Mouse (Mus musculus) MEL (cell line): ENCODE results near the gene Med12l. TPM values are rescaled to one million over a fixed set of nuclear protein-coding genes. Genes with fewer than 3 reads are reported as not detected.
"Not testable (repeated sequence)": the region's sequence is repeated elsewhere in the genome, so short reads cannot be mapped to it uniquely, and the experiment has no call there.

Experiments used
- DNase-seq: peaks from one replicate; pipeline ENCODE4 v3.0.0; 2011; ENCODE audit warnings: low read depth, low spot score
- H3K27ac ChIP-seq: 2 replicates; pipeline ENCODE4 v1.5.1; 2012; ENCODE audit warnings: low read depth, mild to moderate bottlenecking, control low read depth, low read length, moderate library complexity; ENCODE audit not compliant: control insufficient read depth
- H3K27me3 ChIP-seq, 2 experiments: fragments of 150-350 bp in 1 of 2; sonication (generic) in 1 of 2; 2 replicates each; pipeline ENCODE4 v1.6.1; 2012; ENCODE audit warnings: low read length in 2 of 2, mild to moderate bottlenecking in 2 of 2, improper control_type of control experiment in 1 of 2, moderate library complexity in 1 of 2; ENCODE audit not compliant: insufficient read depth in 2 of 2, control insufficient read depth in 1 of 2
- H3K36me3 ChIP-seq, 2 experiments: 2 replicates each; pipeline ENCODE4 v1.6.1; 2012 to 2014; ENCODE audit warnings: low read length in 2 of 2, improper control_type of control experiment in 1 of 2, inconsistent platforms in 1 of 2, mild to moderate bottlenecking in 1 of 2; ENCODE audit not compliant: insufficient read depth in 2 of 2, control insufficient read depth in 1 of 2
- H3K4me1 ChIP-seq, 2 experiments: fragments of 150-350 bp in 1 of 2; sonication (generic) in 1 of 2; 2 replicates each; pipeline ENCODE4 v1.6.1; 2012; ENCODE audit warnings: low read length in 2 of 2, improper control_type of control experiment in 1 of 2, mild to moderate bottlenecking in 1 of 2; ENCODE audit not compliant: insufficient read depth in 2 of 2, control insufficient read depth in 1 of 2
- H3K4me3 ChIP-seq, 2 experiments: fragments of 150-350 bp in 1 of 2; sonication (generic) in 1 of 2; 2 replicates each; pipeline ENCODE4 v1.5.1; 2012; ENCODE audit warnings: low read depth in 2 of 2, low read length in 2 of 2, mild to moderate bottlenecking in 2 of 2, moderate library complexity in 2 of 2, control low read depth in 1 of 2, improper control_type of control experiment in 1 of 2; ENCODE audit not compliant: control insufficient read depth in 1 of 2, insufficient read depth in 1 of 2
- H3K79me2 ChIP-seq: 2 replicates; pipeline ENCODE4 v1.6.1; 2012; ENCODE audit warnings: mild to moderate bottlenecking, low read length, moderate library complexity; ENCODE audit not compliant: control insufficient read depth, poor library complexity, insufficient read depth
- H3K9ac ChIP-seq: 2 replicates; pipeline ENCODE4 v1.6.1; 2012; ENCODE audit warnings: low read depth, mild to moderate bottlenecking, control low read depth, low read length, moderate library complexity; ENCODE audit not compliant: control insufficient read depth, poor library complexity, severe bottlenecking
- H3K9me3 ChIP-seq: fragments of 150-350 bp; sonication (generic); replicated peaks from 2 replicates; pipeline ENCODE4 v1.6.1; 2012; ENCODE audit warnings: mild to moderate bottlenecking, low read length, improper control_type of control experiment, moderate library complexity; ENCODE audit not compliant: insufficient read depth
- BHLHE40 ChIP-seq: IDR thresholded peaks from 2 replicates; pipeline ENCODE4 v1.6.1; 2012; ENCODE audit warnings: low read depth, mild to moderate bottlenecking, inconsistent platforms, low read length, improper control_type of control experiment, borderline replicate concordance
- CHD2 ChIP-seq: IDR thresholded peaks from 2 replicates; pipeline ENCODE4 v1.6.1; 2011; ENCODE audit warnings: low read length, improper control_type of control experiment
- E2F4 ChIP-seq: IDR thresholded peaks from 2 replicates; pipeline ENCODE4 v1.6.1; 2011; ENCODE audit warnings: low read depth, low read length, improper control_type of control experiment, borderline replicate concordance
- GATA1 ChIP-seq: IDR thresholded peaks from 2 replicates; pipeline ENCODE4 v1.6.1; 2011; ENCODE audit warnings: low read depth, low read length, improper control_type of control experiment
- HCFC1 ChIP-seq: IDR thresholded peaks from 2 replicates; pipeline ENCODE4 v1.6.1; 2012; ENCODE audit warnings: low read depth, mild to moderate bottlenecking, inconsistent platforms, low read length, improper control_type of control experiment, moderate library complexity
- KAT2A ChIP-seq: conservative IDR thresholded peaks from 2 replicates; pipeline ENCODE4 v1.6.1; 2012; ENCODE audit warnings: low read depth, low read length, improper control_type of control experiment, inconsistent platforms
- MAFK ChIP-seq: IDR thresholded peaks from 2 replicates; pipeline ENCODE4 v1.6.1; 2011; ENCODE audit warnings: low read depth, mild to moderate bottlenecking, low read length, improper control_type of control experiment, borderline replicate concordance
- MAX ChIP-seq: IDR thresholded peaks from 2 replicates; pipeline ENCODE4 v1.6.1; 2011; ENCODE audit warnings: low read length, improper control_type of control experiment
- MAZ ChIP-seq: IDR thresholded peaks from 2 replicates; pipeline ENCODE4 v1.6.1; 2012; ENCODE audit warnings: low read depth, mild to moderate bottlenecking, inconsistent platforms, low read length, improper control_type of control experiment
- MYB ChIP-seq: IDR thresholded peaks from 2 replicates; pipeline ENCODE4 v1.6.1; 2011; ENCODE audit warnings: mild to moderate bottlenecking, low read depth, low read length, improper control_type of control experiment
- MYC ChIP-seq: IDR thresholded peaks from 2 replicates; pipeline ENCODE4 v1.6.1; 2011; ENCODE audit warnings: low read depth, mild to moderate bottlenecking, low read length, improper control_type of control experiment, moderate library complexity
- NELFE ChIP-seq: IDR thresholded peaks from 2 replicates; pipeline ENCODE4 v1.6.1; 2011; ENCODE audit warnings: low read depth, low read length, improper control_type of control experiment
- POLR2AphosphoS2 ChIP-seq: IDR thresholded peaks from 2 replicates; pipeline ENCODE4 v1.6.1; 2011; ENCODE audit warnings: low read length, improper control_type of control experiment
- RAD21 ChIP-seq: IDR thresholded peaks from 2 replicates; pipeline ENCODE4 v1.6.1; 2011; ENCODE audit warnings: mild to moderate bottlenecking, low read depth, low read length, improper control_type of control experiment
- TAL1 ChIP-seq: IDR thresholded peaks from 2 replicates; pipeline ENCODE4 v1.6.1; 2012; ENCODE audit warnings: mild to moderate bottlenecking, inconsistent platforms, low read length, moderate library complexity, mixed read lengths
- TBP ChIP-seq: IDR thresholded peaks from 2 replicates; pipeline ENCODE4 v1.8.0; 2011; ENCODE audit warnings: low read depth, low read length, improper control_type of control experiment
- UBTF ChIP-seq: IDR thresholded peaks from 2 replicates; pipeline ENCODE4 v1.6.1; 2012; ENCODE audit warnings: low read depth, mild to moderate bottlenecking, inconsistent platforms, low read length, improper control_type of control experiment, moderate library complexity, borderline replicate concordance; ENCODE audit not compliant: insufficient read depth
- USF1 ChIP-seq: IDR thresholded peaks from 2 replicates; pipeline ENCODE4 v1.6.1; 2014; ENCODE audit warnings: low read depth, mild to moderate bottlenecking, inconsistent platforms, low read length, improper control_type of control experiment, moderate library complexity
- ZMIZ1 ChIP-seq: IDR thresholded peaks from 2 replicates; pipeline ENCODE4 v1.6.1; 2012; ENCODE audit warnings: low read depth, mild to moderate bottlenecking, inconsistent platforms, low read length, improper control_type of control experiment, moderate library complexity
- ZNF384 ChIP-seq: IDR thresholded peaks from 2 replicates; pipeline ENCODE4 v1.6.1; 2012; ENCODE audit warnings: low read depth, mild to moderate bottlenecking, inconsistent platforms, low read length, improper control_type of control experiment
- polyA plus RNA-seq, 2 experiments: library from polyadenylated mRNA; stranded (reverse) in 1 of 2; unstranded in 1 of 2; fragments of >175 nt in 1 of 2; fragments of >200 nt in 1 of 2; gene quantifications; 2 replicates each; pipeline versions ENCODE4 v1.2.1 to v1.2.4; 2012; ENCODE audit warnings: low replicate concordance in 2 of 2, low read depth in 1 of 2; ENCODE audit not compliant: insufficient read length in 2 of 2, insufficient read depth in 1 of 2, missing spikeins in 1 of 2
- total RNA-seq: library from RNA; depleted of rRNA; stranded (reverse); fragments of 300-350 nt; gene quantifications from 2 replicates; pipeline ENCODE4 v1.2.3, GENCODE M21; 2012

Gene Med12l
- total and polyA plus RNA-seq, 3 experiments: 0.03 TPM; not detected in 2

- peaks cover 0 to 8% of the 10 kb centered on the region in 2 experiments; a peak in 2 of 4 replicates for H3K4me1 ChIP-seq
- H3K79me2 ChIP-seq: no peaks in the 10 kb centered on the region
- no peak overlapping the region for H3K27ac ChIP-seq
- no peaks in the 10 kb centered on the region for H3K27me3 ChIP-seq
- H3K4me3 ChIP-seq: no peak overlapping the region
- H3K9ac ChIP-seq: no peak overlapping the region
- peaks cover 0 to 10% of the 10 kb centered on the region in 2 experiments; a peak in 2 of 4 replicates for H3K36me3 ChIP-seq
- TF ChIP-seq RAD21 (no peak), GATA1 (no peak), NELFE (no peak), TBP (no peak), UBTF (no peak), MAX (no peak), E2F4 (no peak), MAZ (no peak), KAT2A (no peak), HCFC1 (no peak), USF1 (no peak), MYB (no peak), MAFK (no peak), BHLHE40 (no peak), ZNF384 (no peak), ZMIZ1 (no peak), TAL1 (no peak), POLR2AphosphoS2 (no peak), CHD2 (no peak), MYC (no peak)
- no peak for DNase-seq
- no peaks in the 10 kb centered on the region for H3K9me3 ChIP-seq
These were observed 134.5 kb downstream of the Med12l start for GRCm38 (mm10) chr3:59140115-59140514.

- H3K27ac ChIP-seq, H3K9ac ChIP-seq, H3K79me2 ChIP-seq, H3K9me3 ChIP-seq, H3K27me3 ChIP-seq, H3K4me1 ChIP-seq, H3K4me3 ChIP-seq, DNase-seq: not testable (repeated sequence)
- peaks cover 0 to 10% of the 10 kb centered on the region in 2 experiments; a peak in 2 of 4 replicates for H3K36me3 ChIP-seq
These were observed 135.3 kb downstream of the Med12l start for GRCm38 (mm10) chr3:59140941-59141340.
